Mouse (Mus musculus) heart, postnatal 0 days (tissue): ENCODE results near the gene Wnt9b.

ENCODE experiments used
- CTCF ChIP-seq: IDR thresholded peaks from 2 replicates; pipeline ENCODE4 v1.5.1; 2016; ENCODE audit warnings: antibody characterized with exemption, control low read depth, low read depth
- EP300 ChIP-seq: IDR thresholded peaks from 2 replicates; pipeline ENCODE4 v1.6.1; 2016; ENCODE audit warnings: antibody characterized with exemption, low read depth

DNA sequence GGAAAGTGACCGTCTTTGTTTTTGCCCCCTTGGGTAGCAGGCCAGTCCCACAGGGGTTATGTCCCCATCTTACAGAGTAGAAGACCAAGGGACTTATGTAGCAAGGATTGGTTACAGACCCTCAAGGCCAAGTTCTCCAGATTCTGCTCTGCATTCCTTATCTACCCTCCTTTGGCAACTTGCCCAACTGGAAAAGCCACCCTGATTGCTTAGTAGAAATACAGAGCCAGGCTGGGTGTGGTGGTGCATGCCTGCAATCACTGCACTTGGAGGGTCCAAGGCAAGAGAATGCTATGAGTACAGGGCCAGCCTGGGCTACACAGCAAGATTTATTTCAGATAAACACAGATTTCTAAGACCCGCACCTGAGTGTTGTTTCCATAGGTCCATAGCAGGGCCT, 15.7 kb downstream of the Wnt9b start:
- TF ChIP-seq CTCF: no peak
- TF ChIP-seq EP300: no peak
